Mouse (Mus musculus) testis, adult 2 months (tissue): ENCODE measurements around the gene Cldn8.

Experiments
- CTCF ChIP-seq: fragments of 200-500 bp; IDR thresholded peaks from 2 replicates; pipeline ENCODE4 v1.5.1; 2012; ENCODE audit warnings: low read depth, mild to moderate bottlenecking, inconsistent platforms, low read length, moderate library complexity; ENCODE audit not compliant: control insufficient read depth, insufficient read depth, insufficient replicate concordance
- POLR2A ChIP-seq: fragments of 200-500 bp; IDR thresholded peaks from 2 replicates; pipeline ENCODE4 v1.6.1; 2012; ENCODE audit warnings: low read depth, mild to moderate bottlenecking, inconsistent platforms, low read length, moderate library complexity; ENCODE audit not compliant: control insufficient read depth

- TF ChIP-seq CTCF, result no peak
- TF ChIP-seq POLR2A, result no peak
Observed at GRCm38 (mm10) chr16:88572904-88573404, 10.0 kb upstream of the Cldn8 start.
